Mouse (Mus musculus) spleen, postnatal 4 days (tissue): ENCODE measurements around the gene Catsperb.
"Not testable (repeated sequence)": the region's sequence is repeated elsewhere in the genome, so short reads cannot be mapped to it uniquely, and the experiment has no call there.

Source experiments
- DNase-seq, 2 experiments: peaks; one replicate each; pipeline ENCODE4 v3.0.0; 2022; ENCODE audit warnings: low spot score in 2 of 2

Catsperb gene

DNA sequence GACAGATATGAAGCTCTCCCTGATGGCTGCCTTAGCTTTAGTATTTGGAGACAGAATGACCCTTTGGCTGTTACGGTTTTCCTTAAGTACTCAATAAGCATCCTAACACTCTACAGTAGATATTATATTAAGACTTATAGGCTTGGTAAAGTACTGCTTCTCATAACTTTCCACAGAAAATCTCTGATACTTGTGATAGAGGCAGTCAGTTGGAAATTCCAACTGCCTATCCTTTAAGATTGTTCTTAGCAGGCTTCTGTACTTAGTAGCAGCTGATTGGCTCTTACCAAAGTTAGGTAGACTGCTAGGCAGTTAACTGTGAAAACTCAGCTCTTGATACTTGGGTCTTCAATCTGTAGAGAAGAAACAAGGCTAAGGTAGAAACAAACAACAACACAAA, at the start of gene Catsperb:
TSS of gene Catsperb (plus strand) at position 301 of the 400 bp plus-strand sequence.
- not testable (repeated sequence) for DNase-seq

DNA sequence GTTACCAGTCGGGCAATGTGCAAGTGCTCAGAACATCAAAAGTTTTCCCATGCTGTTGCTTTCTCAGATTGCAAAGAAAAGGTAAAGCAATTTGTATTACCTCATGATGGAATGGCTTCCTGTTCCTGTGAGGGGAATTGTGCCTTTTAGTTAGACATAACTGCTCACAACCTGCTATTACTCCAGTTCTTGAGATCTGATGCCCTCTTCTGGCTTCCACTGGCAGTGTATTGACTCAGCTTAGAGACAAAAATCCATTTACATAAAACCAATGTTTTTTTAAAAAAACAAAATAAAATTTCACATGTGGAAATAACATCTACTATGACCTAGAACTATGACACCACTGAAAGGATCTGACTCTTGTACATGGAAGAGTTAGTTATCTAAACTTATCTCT, 43.0 kb upstream of the Catsperb start:
- not testable (repeated sequence) for DNase-seq

DNA sequence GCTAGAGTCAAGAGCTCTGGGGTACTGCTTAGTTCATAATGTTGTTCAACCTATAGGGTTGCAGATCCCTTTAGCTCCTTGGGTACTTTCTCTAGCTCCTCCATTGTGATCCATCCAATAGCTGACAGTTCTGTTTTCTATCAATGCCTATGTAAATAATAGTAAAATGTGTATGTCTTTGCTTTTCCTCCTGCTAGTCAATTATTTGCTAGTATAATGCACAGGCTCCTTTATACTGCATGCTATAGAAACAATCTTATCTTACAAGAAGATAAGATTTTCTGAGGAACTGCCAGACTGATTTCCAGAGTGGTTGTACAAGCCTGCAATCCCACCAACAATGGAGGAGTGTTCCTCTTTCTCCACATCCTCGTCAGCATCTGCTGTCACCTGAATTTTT, 23.0 kb upstream of the Catsperb start:
- not testable (repeated sequence) for DNase-seq

DNA sequence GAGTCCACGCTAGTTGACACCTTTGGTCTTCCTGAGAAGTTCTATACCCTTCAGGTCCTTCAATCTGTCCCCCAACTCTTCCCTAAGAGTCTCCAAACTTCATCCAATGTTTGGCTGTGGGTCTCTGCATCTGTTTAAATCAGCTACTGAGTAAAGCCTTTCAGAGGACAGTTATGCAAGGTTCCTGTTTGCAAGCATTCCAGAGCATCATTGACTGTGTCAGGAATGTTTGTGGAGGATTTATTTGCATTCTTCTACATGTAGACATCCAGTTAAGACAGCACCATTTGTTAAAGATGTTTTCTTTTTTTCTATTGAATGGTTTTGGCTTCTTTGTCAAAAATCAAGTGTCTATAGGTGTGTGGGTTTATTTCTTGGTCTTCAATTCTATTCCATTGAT, 21.7 kb downstream of the Catsperb start:
- DNase-seq = no peak

DNA sequence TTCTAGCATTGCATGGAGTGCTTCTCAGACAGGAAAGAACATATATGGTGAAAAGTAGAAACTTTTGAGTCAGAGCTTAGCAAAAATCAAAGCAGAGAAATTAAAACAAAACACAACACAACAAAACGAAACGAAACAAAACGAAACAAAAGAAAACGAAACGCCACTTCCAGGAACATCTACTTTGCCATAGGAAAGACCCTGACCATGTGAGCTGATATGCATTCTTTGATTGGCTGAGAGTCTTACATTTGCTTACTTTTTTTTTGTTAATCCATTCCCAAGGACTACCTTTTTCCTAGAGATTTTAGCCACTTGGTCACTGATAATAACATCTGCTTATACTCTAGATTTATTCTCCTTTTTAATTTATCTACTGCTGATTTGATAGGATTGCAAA, 57.6 kb downstream of the Catsperb start:
- DNase-seq = no peak

DNA sequence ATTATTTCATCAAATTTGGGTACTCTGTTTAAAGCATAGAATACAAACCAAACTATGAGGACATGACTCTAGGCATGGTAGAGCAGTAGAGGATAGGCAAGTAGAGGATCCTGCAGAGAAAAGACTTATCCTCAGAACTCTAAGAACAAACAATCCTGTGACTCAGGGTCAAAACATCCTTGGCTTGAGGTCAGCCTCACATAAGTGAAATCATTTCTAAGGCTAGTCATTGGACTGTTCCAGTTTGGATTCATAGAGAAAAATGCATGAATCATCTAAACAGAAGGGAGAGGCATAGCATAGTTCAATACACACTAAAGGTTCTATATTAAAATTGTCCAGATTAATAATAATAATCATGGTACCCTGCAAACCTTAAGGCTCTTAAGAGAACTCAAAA, 79.1 kb downstream of the Catsperb start:
- no peak for DNase-seq

DNA sequence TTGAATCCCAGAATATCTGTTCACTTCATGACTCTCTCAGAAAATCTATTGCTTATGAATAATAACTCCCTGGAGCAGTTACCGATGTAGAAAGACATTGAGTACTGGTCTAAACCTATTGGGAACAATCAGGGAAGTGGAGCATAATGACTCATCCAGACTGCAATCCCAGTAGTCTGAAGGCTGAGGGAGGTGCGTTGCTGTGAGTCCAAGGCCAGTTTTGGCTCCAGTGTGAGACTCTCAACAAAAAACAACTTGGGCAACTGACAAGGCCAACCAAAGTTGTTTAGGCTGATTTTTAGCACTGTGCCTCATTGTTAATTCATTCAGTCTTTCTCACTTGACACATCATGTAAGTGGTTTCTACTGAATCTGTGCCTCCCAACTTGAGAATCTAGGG, 106.9 kb downstream of the Catsperb start:
- not testable (repeated sequence) for DNase-seq

DNA sequence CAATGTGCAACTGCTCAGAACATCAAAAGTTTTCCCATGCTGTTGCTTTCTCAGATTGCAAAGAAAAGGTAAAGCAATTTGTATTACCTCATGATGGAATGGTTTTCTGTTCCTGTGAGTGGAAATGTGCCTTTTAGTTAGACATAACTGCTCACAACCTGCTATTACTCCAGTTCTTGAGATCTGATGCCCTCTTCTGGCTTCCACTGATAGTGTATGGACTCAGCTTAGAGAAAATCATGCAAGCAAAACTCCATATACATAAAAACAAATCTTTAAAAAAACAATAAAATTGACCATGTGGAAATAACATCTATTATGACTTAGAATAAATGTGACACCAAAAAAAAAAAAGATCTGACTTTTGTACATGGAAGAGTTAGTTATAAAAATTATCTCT, 202.2 kb downstream of the Catsperb start:
- DNase-seq = not testable (repeated sequence)

DNA sequence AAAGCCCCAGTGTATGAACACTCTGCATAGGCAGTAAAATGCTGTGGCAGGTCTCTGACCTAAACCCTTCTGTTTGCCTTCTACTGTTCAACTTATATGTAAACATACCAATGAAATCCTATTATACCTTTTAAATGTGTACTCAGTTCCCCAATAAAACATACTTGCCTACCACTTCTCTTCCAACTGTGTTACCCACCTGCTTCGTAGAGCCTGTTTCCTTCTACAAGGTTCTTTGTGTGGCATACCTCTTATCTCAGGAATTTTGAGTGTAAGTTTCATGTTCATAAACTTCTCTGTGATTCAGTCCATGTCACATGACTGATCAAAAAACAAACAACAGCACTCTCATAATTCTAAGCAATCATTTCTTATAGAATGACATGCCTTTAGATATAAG, 228.7 kb downstream of the Catsperb start:
- DNase-seq = no peak

DNA sequence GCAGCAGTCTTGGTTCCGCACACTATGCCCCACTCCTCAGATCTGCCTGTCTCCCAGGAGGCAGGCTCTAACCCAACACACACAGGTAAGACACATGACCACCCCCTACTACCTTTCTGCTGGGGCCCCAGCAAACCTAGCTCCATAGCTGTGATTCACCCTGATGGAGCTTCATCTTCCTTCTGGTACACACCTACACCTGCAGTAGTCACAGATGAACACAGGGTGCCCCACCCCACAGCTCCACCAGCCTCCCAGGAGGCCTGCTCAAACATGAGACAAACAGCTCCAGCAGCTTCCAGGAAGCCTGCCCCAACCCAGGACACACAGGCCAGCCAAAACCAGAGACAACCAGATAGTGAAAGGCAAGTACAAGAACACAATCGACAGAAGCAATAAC, 263.0 kb downstream of the Catsperb start:
- no peak for DNase-seq
